Mouse (Mus musculus) stomach, postnatal 0 days (tissue): ENCODE results near the gene Pnma5. TPM values are rescaled to one million over a fixed set of nuclear protein-coding genes. Genes with fewer than 3 reads are reported as not detected.
A peak's percentile ranks its signal among the peaks of the same experiment; 100 is the strongest.

Source experiments
- ATAC-seq: fragments of 200-750 bp; cut with Nextera tagmentation; 2 replicates; pipeline ENCODE4 v1.8.0; 2017; ENCODE audit not compliant: low FRiP score, low TSS enrichment
- DNase-seq: peaks from one replicate; pipeline ENCODE4 v3.0.0-alpha.2; 2016; ENCODE audit warnings: low spot score
- H3K27ac ChIP-seq: fragments of 300-500 bp; sonication (generic); replicated peaks from 2 replicates; pipeline ENCODE4 v1.5.1; 2014; ENCODE audit warnings: mild to moderate bottlenecking, control low read depth
- H3K27me3 ChIP-seq: fragments of 300-500 bp; sonication (generic); 2 replicates; pipeline ENCODE4 v1.6.1; 2014; ENCODE audit warnings: low read length; ENCODE audit not compliant: control insufficient read depth, insufficient read depth
- H3K36me3 ChIP-seq: fragments of 300-500 bp; sonication (generic); 2 replicates; pipeline ENCODE4 v1.6.1; 2014; ENCODE audit warnings: low read length, mixed read lengths; ENCODE audit not compliant: control insufficient read depth, insufficient read depth
- H3K4me1 ChIP-seq: fragments of 300-500 bp; sonication (generic); replicated peaks from 2 replicates; pipeline ENCODE4 v1.6.1; 2014; ENCODE audit warnings: antibody characterized with exemption; ENCODE audit not compliant: control insufficient read depth, insufficient read depth
- H3K4me2 ChIP-seq: fragments of 300-500 bp; sonication (generic); replicated peaks from 2 replicates; pipeline ENCODE4 v1.6.1; 2014; ENCODE audit warnings: low read depth, mild to moderate bottlenecking, control low read depth, moderate library complexity
- H3K4me3 ChIP-seq: fragments of 300-500 bp; sonication (generic); 2 replicates; pipeline ENCODE4 v1.5.1; 2014; ENCODE audit warnings: low read depth, low read length, control low read depth
- H3K9ac ChIP-seq: fragments of 300-500 bp; sonication (generic); 2 replicates; pipeline ENCODE4 v1.6.1; 2014; ENCODE audit warnings: mild to moderate bottlenecking, low read length, control low read depth, mixed read lengths
- H3K9me3 ChIP-seq: fragments of 300-500 bp; sonication (generic); 2 replicates; pipeline ENCODE4 v1.6.1; 2016; ENCODE audit warnings: low read length; ENCODE audit not compliant: control insufficient read depth
- CTCF ChIP-seq: IDR thresholded peaks from 2 replicates; pipeline ENCODE4 v1.5.1; 2016; ENCODE audit warnings: antibody characterized with exemption, low read depth, mild to moderate bottlenecking, moderate library complexity
- EP300 ChIP-seq: optimal IDR thresholded peaks from 2 replicates; pipeline ENCODE3; 2016; ENCODE audit warnings: antibody characterized with exemption
- WGBS: fragments of 180-500 bp; shearing (Covaris S2); extraction: QIAGEN DNeasy Blood & Tissue Kit; methylation state at CpG from one replicate; pipeline ENCODE4 v1.1.7; 2014; 5-methylcytosine and 5-hydroxymethylcytosine counted together
- polyA plus RNA-seq: library from polyadenylated mRNA; unstranded; fragments of >200 nt; fragmentation: Nextera tagmentation; extraction: Ambion mirVana; gene quantifications from 2 replicates; pipeline ENCODE4 v1.2.1, GENCODE M21; 2015

Gene Pnma5
- polyA plus RNA-seq, 1 experiment from 2014 or later, result 0.04 TPM

GRCm38 (mm10) chrX:73062323-73062722 is 25.4 kb upstream of the Pnma5 start:
- H3K9me3 ChIP-seq, result no peaks in the 10 kb centered on the region
- no peaks in the 10 kb centered on the region for H3K27me3 ChIP-seq
- H3K4me1 ChIP-seq, result no peaks in the 10 kb centered on the region
- no peak overlapping the region for H3K4me3 ChIP-seq
- ATAC-seq (no peak), DNase-seq (no peak)
- H3K27ac ChIP-seq, result no peak overlapping the region
- H3K36me3 ChIP-seq, result no peaks in the 10 kb centered on the region
- TF ChIP-seq EP300 (no peak), CTCF (no peak)
- 39% methylated on average over 5 of the region's 5 CpGs for WGBS
- H3K4me2 ChIP-seq, result no peak overlapping the region
- H3K9ac ChIP-seq, result no peak overlapping the region

- TF ChIP-seq CTCF (no peak), EP300 (no peak)
- Histone ChIP-seq H3K4me2 (no peak overlapping the region), H3K4me1 (no peaks in the 10 kb centered on the region), H3K27me3 (no peaks in the 10 kb centered on the region), H3K36me3 (no peaks in the 10 kb centered on the region), H3K27ac (no peak overlapping the region), H3K9ac (no peak overlapping the region), H3K9me3 (no peaks in the 10 kb centered on the region), H3K4me3 (no peak overlapping the region)
- WGBS, result 85% methylated on average over 1 of the region's 1 CpGs
- ATAC-seq, result no peak
- DNase-seq, result no peak
Measured at GRCm38 (mm10) chrX:73061528-73061927, 24.6 kb upstream of the Pnma5 start.

- H3K4me3 ChIP-seq, result no peak overlapping the region
- no peak overlapping the region for H3K9ac ChIP-seq
- H3K36me3 ChIP-seq, result no peaks in the 10 kb centered on the region
- no peaks in the 10 kb centered on the region for H3K27me3 ChIP-seq
- no peaks in the 10 kb centered on the region for H3K9me3 ChIP-seq
- peak; percentile 96 for ATAC-seq
- no peak overlapping the region for H3K27ac ChIP-seq
- no peak for TF ChIP-seq EP300
- TF ChIP-seq CTCF, result peak; percentile 92
- 13% methylated on average over 14 of the region's 14 CpGs for WGBS
- peak; percentile 91 for DNase-seq
- H3K4me2 ChIP-seq, result no peak overlapping the region
- no peaks in the 10 kb centered on the region for H3K4me1 ChIP-seq
Measured at GRCm38 (mm10) chrX:73053860-73054563, 17.1 kb upstream of the Pnma5 start.

GRCm38 (mm10) chrX:73039666-73040065 is 2.8 kb upstream of the Pnma5 start:
- no peak overlapping the region for H3K4me2 ChIP-seq
- no peak overlapping the region for H3K9ac ChIP-seq
- no peak for DNase-seq
- ATAC-seq, result no peak
- no peaks in the 10 kb centered on the region for H3K4me1 ChIP-seq
- WGBS, result 79% methylated on average over 12 of the region's 12 CpGs
- no peaks in the 10 kb centered on the region for H3K27me3 ChIP-seq
- H3K27ac ChIP-seq, result no peak overlapping the region
- no peaks in the 10 kb centered on the region for H3K9me3 ChIP-seq
- no peak overlapping the region for H3K4me3 ChIP-seq
- TF ChIP-seq CTCF (no peak), EP300 (no peak)
- no peaks in the 10 kb centered on the region for H3K36me3 ChIP-seq

- no peak for TF ChIP-seq EP300
- TF ChIP-seq CTCF, result no peak
- WGBS, result 76% methylated on average over 8 of the region's 8 CpGs
- H3K27me3 ChIP-seq, result no peaks in the 10 kb centered on the region
- H3K27ac ChIP-seq, result no peak overlapping the region
- H3K9me3 ChIP-seq, result no peaks in the 10 kb centered on the region
- H3K4me2 ChIP-seq, result no peak overlapping the region
- DNase-seq (no peak), ATAC-seq (no peak)
- H3K4me1 ChIP-seq, result no peaks in the 10 kb centered on the region
- H3K36me3 ChIP-seq, result no peaks in the 10 kb centered on the region
- H3K4me3 ChIP-seq, result no peak overlapping the region
- H3K9ac ChIP-seq, result no peak overlapping the region
Measured at GRCm38 (mm10) chrX:73038831-73039230, 1.9 kb upstream of the Pnma5 start.

GRCm38 (mm10) chrX:73012846-73013245 is 24.1 kb downstream of the Pnma5 start:
- no peak overlapping the region for H3K4me2 ChIP-seq
- H3K27me3 ChIP-seq, result no peaks in the 10 kb centered on the region
- no peak overlapping the region for H3K9ac ChIP-seq
- ATAC-seq (no peak), DNase-seq (no peak)
- H3K27ac ChIP-seq, result no peak overlapping the region
- H3K4me3 ChIP-seq, result no peak overlapping the region
- WGBS, result 69% methylated on average over 4 of the region's 4 CpGs
- TF ChIP-seq CTCF, result no peak
- no peak for TF ChIP-seq EP300
- no peaks in the 10 kb centered on the region for H3K4me1 ChIP-seq
- no peaks in the 10 kb centered on the region for H3K36me3 ChIP-seq
- no peaks in the 10 kb centered on the region for H3K9me3 ChIP-seq
